Mouse (Mus musculus) adrenal gland, adult 2 months (tissue): ENCODE results near the gene Srgn. TPM values are rescaled to one million over a fixed set of nuclear protein-coding genes. Genes with fewer than 3 reads are reported as not detected.
A peak's percentile ranks its signal among the peaks of the same experiment; 100 is the strongest.
"Not testable (repeated sequence)": the region's sequence is repeated elsewhere in the genome, so short reads cannot be mapped to it uniquely, and the experiment has no call there.

Source experiments
- DNase-seq: peaks from one replicate; pipeline ENCODE4 v3.0.0; 2021
- polyA plus RNA-seq: library from polyadenylated mRNA; depleted of rRNA; stranded (reverse); fragments of >200 nt; gene quantifications from 2 replicates; pipeline ENCODE4 v1.2.3, GENCODE M21; 2012; rRNA removed
- total RNA-seq, 2 experiments: library from RNA; stranded (reverse); gene quantifications; 2 replicates each; pipeline ENCODE4 v1.2.3; 2021

The Srgn gene
- total and polyA plus RNA-seq, 3 experiments: 11.5 to 61.5 (median 46.7) TPM

- no peak for DNase-seq
Observed at GRCm38 (mm10) chr10:62485878-62486582, 41.2 kb downstream of the Srgn start.

- no peak for DNase-seq
Observed at GRCm38 (mm10) chr10:62481108-62481852, 46.0 kb downstream of the Srgn start.

DNA sequence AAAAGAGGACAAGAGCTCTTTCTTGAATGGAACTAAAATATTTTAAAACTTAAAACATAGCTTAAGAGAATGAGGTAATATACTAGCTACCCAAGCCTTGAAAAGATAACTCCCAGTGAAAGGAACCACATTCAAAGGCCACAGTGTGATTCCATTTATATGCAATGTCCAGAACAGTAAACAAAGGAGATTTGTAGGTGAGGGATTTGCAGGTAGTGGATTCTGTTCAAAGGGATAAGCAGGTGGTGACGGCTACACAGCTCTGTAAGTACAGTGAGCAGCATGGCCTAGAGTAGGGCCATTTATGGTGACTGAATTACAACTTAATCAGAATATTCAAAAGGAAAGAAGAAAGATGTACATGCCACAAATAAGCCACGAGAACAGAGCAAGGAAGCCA, 50.3 kb downstream of the Srgn start:
- DNase-seq: no peak

- no peak for DNase-seq
Observed at GRCm38 (mm10) chr10:62474944-62475343, 52.3 kb downstream of the Srgn start.

GRCm38 (mm10) chr10:62471105-62471504, 56.1 kb downstream of the Srgn start:
- no peak for DNase-seq

- DNase-seq: peak; percentile 13
Observed at GRCm38 (mm10) chr10:62469736-62470135, 57.5 kb downstream of the Srgn start.

DNA sequence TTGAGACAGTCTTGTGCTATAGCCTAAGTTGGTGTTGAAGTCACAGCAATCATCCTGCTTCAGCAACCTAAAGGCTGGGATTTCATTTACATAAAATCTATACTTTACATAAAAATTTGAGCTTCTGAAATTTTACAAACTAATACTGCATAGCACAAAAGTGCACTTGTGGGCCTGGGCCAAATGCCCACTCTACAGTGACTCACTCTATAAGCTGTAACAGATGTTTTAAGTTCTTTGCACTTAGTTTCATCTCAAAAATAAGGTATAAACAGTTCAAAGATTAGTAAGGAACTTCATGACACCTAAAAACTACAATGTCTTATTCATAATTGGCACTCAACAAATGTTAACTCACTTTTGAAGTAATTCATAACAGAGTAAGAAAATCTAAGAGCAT, 65.9 kb downstream of the Srgn start:
- no peak for DNase-seq

DNA sequence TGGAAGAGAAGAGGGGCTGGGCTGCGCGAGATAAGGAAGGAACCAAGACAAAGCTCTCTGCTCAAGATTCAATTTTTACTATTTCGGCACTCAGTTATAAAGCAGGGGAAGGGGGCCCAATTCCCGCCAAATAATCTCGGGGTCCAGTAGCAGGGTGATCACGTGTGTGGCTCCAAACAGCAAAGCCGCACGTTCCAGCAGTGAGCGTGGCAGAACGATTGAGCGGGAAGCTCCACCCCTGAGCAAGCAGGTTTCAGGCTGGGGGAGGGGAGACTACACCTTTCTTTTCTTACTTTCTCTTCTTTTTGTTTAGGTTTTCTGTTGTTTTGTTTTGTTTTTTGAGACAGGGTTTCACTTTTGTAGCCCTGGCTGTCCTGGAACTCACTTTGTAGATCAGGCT, 75.2 kb downstream of the Srgn start:
- DNase-seq: not testable (repeated sequence)

- DNase-seq: no peak
Observed at GRCm38 (mm10) chr10:62450280-62450640, 77.0 kb downstream of the Srgn start.

DNA sequence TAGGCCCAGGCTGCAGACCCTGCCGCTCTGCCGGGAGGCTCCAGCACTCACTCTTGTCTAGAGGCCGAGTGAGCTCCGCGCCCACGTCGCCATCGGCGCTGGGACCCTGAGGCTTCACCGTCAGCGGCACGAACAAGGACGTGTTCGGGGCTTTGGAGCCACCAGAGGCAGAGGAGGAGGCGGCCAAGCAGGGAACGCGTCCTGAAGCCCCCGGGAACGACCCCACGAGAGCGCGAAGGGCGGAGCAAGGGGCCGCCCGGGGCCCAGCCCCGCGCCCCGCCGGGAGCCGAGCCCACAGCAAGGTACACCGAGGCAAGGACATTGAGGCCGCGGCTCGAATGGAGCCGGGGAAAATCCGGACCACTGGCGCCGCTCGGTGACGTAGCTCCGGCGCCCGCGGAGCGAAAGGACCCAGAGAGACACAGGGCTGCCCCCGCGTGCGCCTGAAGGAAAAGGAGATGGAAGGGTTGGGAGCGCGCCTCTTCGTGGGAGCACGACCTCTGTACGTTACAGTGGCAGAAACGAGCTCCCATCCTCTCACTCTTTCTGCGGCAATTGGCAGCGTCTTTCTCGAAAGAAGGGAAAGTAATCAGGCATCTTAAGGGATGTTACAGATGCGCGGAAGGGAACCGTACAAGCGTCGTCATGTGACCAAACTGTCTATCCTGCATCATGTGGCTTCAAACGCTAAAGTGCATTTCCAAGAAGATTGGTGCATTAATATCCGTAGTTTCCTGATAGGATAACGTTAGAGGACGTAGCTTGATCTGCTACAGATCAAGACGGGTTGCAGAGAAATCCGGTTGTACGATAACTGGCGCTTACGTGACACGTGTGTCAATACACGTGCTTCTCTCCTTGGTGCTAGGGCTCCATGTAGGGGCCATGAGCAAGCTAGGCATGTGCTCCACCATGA, 77.6 kb downstream of the Srgn start, which contains the start of the genes 4930507D05Rik and Supv3l1:
Gene 4930507D05Rik, plus strand, starts transcription at position 126 of the 916 bp plus-strand sequence.
Gene Supv3l1, minus strand, starts transcription at position 375 of the 916 bp plus-strand sequence.
- peak; percentile 91 for DNase-seq

Other genes with a start within 250 kb of the Srgn start
- 10 to 100 TPM; 23.7 to 40.0 TPM for gene Hk1, start 147.5 kb downstream of the Srgn start, total RNA-seq
- 25.5 and 26.9 TPM in 2 replicates for gene Hk1, start 147.5 kb downstream of the Srgn start, polyA plus RNA-seq
- not detected for gene Hkdc1, start 105.0 kb downstream of the Srgn start, total RNA-seq
- gene Hkdc1, start 105.0 kb downstream of the Srgn start, polyA plus RNA-seq: 0.03 TPM in 1 of 2 replicates, not detected in the other
- under 1 TPM; 0.35 TPM for gene 4930507D05Rik, start 78.0 kb downstream of the Srgn start, total RNA-seq
- not detected in 2 replicates for gene 4930507D05Rik, start 78.0 kb downstream of the Srgn start, polyA plus RNA-seq
- gene Supv3l1, start 77.7 kb downstream of the Srgn start, total RNA-seq: 10 to 100 TPM; 33.6 to 36.7 TPM
- gene Supv3l1, start 77.7 kb downstream of the Srgn start, polyA plus RNA-seq: 19.7 and 25.4 TPM in 2 replicates
- 10 to 100 TPM; 54.8 to 58.8 TPM for gene Vps26a, start 40.6 kb downstream of the Srgn start, total RNA-seq
- gene Vps26a, start 40.6 kb downstream of the Srgn start, polyA plus RNA-seq: 3.7 and 4.4 TPM in 2 replicates
- 10 to 100 TPM; 57.7 to 60.8 TPM for gene Kif1bp, start 51.0 kb upstream of the Srgn start, total RNA-seq
- 64.0 and 74.9 TPM in 2 replicates for gene Kif1bp, start 51.0 kb upstream of the Srgn start, polyA plus RNA-seq
- gene Ddx21, start 74.8 kb upstream of the Srgn start, total RNA-seq: 10 to 100 TPM; 54.7 to 74.4 TPM
- 3.4 and 4.7 TPM in 2 replicates for gene Ddx21, start 74.8 kb upstream of the Srgn start, polyA plus RNA-seq
- gene Ddx50, start 123.8 kb upstream of the Srgn start, total RNA-seq: 100 to 1,000 TPM; 103 to 108 TPM
- gene Ddx50, start 123.8 kb upstream of the Srgn start, polyA plus RNA-seq: 2.7 and 4.1 TPM in 2 replicates
- 1 to 10 TPM in 1 of 2 experiments, under 1 TPM in 1; 0.61 to 1.1 TPM for gene Stox1, start 198.7 kb upstream of the Srgn start, total RNA-seq
- 0.18 TPM in 1 of 2 replicates, not detected in the other for gene Stox1, start 198.7 kb upstream of the Srgn start, polyA plus RNA-seq